Mouse (Mus musculus) liver, postnatal 0 days (tissue): ENCODE results near the gene Gorasp2. TPM values are rescaled to one million over a fixed set of nuclear protein-coding genes. Genes with fewer than 3 reads are reported as not detected.

Source experiments
- ATAC-seq: fragments of 200-750 bp; cut with Nextera tagmentation; 2 replicates; pipeline ENCODE4 v1.8.0; 2017; ENCODE audit warnings: mild to moderate bottlenecking, moderate library complexity
- DNase-seq: peaks from one replicate; pipeline ENCODE4 v3.0.0-alpha.2; 2016
- H3K27ac ChIP-seq: fragments of 300-500 bp; sonication (generic); 2 replicates; pipeline ENCODE4 v1.5.1; 2014; ENCODE audit warnings: antibody characterized with exemption, moderate library complexity, mild to moderate bottlenecking, low read depth
- H3K27me3 ChIP-seq: fragments of 300-500 bp; sonication (generic); 2 replicates; pipeline ENCODE4 v1.6.1; 2014; ENCODE audit warnings: low read length, control low read depth, mixed read lengths; ENCODE audit not compliant: insufficient read depth
- H3K36me3 ChIP-seq: fragments of 300-500 bp; sonication (generic); replicated peaks from 2 replicates; pipeline ENCODE4 v1.6.1; 2014; ENCODE audit warnings: mild to moderate bottlenecking, control low read depth, low read length, moderate library complexity, mixed read lengths; ENCODE audit not compliant: insufficient read depth
- H3K4me1 ChIP-seq: fragments of 300-500 bp; sonication (generic); 2 replicates; pipeline ENCODE4 v1.6.1; 2014; ENCODE audit warnings: antibody characterized with exemption, mild to moderate bottlenecking, control low read depth; ENCODE audit not compliant: insufficient read depth
- H3K4me2 ChIP-seq: fragments of 300-500 bp; sonication (generic); 2 replicates; pipeline ENCODE4 v1.6.1; 2014; ENCODE audit warnings: low read depth, mild to moderate bottlenecking, low read length, moderate library complexity, mixed read lengths
- H3K4me3 ChIP-seq: fragments of 300-500 bp; sonication (generic); 2 replicates; pipeline ENCODE4 v1.5.1; 2014; ENCODE audit warnings: low read depth, low read length
- H3K9ac ChIP-seq: fragments of 300-500 bp; sonication (generic); replicated peaks from 2 replicates; pipeline ENCODE4 v1.6.1; 2014; ENCODE audit warnings: mild to moderate bottlenecking, moderate library complexity
- H3K9me3 ChIP-seq: fragments of 300-500 bp; sonication (generic); 2 replicates; pipeline ENCODE4 v1.6.1; 2016; ENCODE audit warnings: mild to moderate bottlenecking, control low read depth, low read length, mixed read lengths
- CTCF ChIP-seq: sonication (generic); IDR thresholded peaks from 2 replicates; pipeline ENCODE4 v1.5.1; 2016; ENCODE audit warnings: antibody characterized with exemption, low read depth
- EP300 ChIP-seq: IDR thresholded peaks from 2 replicates; pipeline ENCODE4 v1.6.1; 2016; ENCODE audit warnings: antibody characterized with exemption, low read depth, mild to moderate bottlenecking
- WGBS: fragments of 180-500 bp; shearing (Covaris S2); extraction: QIAGEN DNeasy Blood & Tissue Kit; methylation state at CpG from one replicate; pipeline ENCODE4 v1.1.7; 2014; ENCODE audit not compliant: insufficient replicate concordance; 5-methylcytosine and 5-hydroxymethylcytosine counted together
- polyA plus RNA-seq: library from polyadenylated mRNA; unstranded; fragments of >200 nt; fragmentation: Nextera tagmentation; extraction: Ambion mirVana; gene quantifications from 2 replicates; pipeline ENCODE4 v1.2.1, GENCODE M21; 2015

Gorasp2 gene
- polyA plus RNA-seq, 1 experiment from 2014 or later, result 61.8 TPM

- Histone ChIP-seq H3K4me2 (no peak overlapping the region), H3K4me3 (no peak overlapping the region), H3K27me3 (no peaks in the 10 kb centered on the region), H3K36me3 (no peaks in the 10 kb centered on the region), H3K9ac (no peak overlapping the region), H3K4me1 (no peaks in the 10 kb centered on the region), H3K9me3 (no peaks in the 10 kb centered on the region), H3K27ac (no peak overlapping the region)
- WGBS, result 32% methylated on average over 4 of the region's 4 CpGs
- DNase-seq, result no peak
- ATAC-seq, result no peak
- no peak for TF ChIP-seq CTCF
- no peak for TF ChIP-seq EP300
Observed at GRCm38 (mm10) chr2:70622244-70622643, 39.1 kb upstream of the Gorasp2 start.

GRCm38 (mm10) chr2:70625761-70626160 lies 35.6 kb upstream of the Gorasp2 start:
- ATAC-seq (no peak), DNase-seq (no peak)
- Histone ChIP-seq H3K4me1 (no peaks in the 10 kb centered on the region), H3K36me3 (no peaks in the 10 kb centered on the region), H3K4me2 (no peak overlapping the region), H3K9ac (no peak overlapping the region), H3K4me3 (no peak overlapping the region), H3K9me3 (no peaks in the 10 kb centered on the region), H3K27ac (no peak overlapping the region), H3K27me3 (no peaks in the 10 kb centered on the region)
- WGBS, result 43% methylated on average over 7 of the region's 7 CpGs
- no peak for TF ChIP-seq EP300
- no peak for TF ChIP-seq CTCF

GRCm38 (mm10) chr2:70628397-70628796 lies 33.0 kb upstream of the Gorasp2 start:
- DNase-seq, result no peak
- 55% methylated on average over 12 of the region's 12 CpGs for WGBS
- no peak for ATAC-seq

GRCm38 (mm10) chr2:70629339-70629761 lies 32.0 kb upstream of the Gorasp2 start:
- no peak for DNase-seq
- Histone ChIP-seq H3K4me2 (no peak overlapping the region), H3K4me3 (no peak overlapping the region), H3K27me3 (no peaks in the 10 kb centered on the region), H3K9ac (no peak overlapping the region), H3K36me3 (no peaks in the 10 kb centered on the region), H3K9me3 (no peaks in the 10 kb centered on the region), H3K27ac (no peak overlapping the region), H3K4me1 (no peaks in the 10 kb centered on the region)
- peak; percentile 47; the same call in 1 of the 2 replicates for ATAC-seq
- no peak for TF ChIP-seq CTCF
- TF ChIP-seq EP300, result no peak
- WGBS, result 34% methylated on average over 10 of the region's 10 CpGs

More at GRCm38 (mm10) chr2:70628397-70628796, 33.0 kb upstream of the Gorasp2 start:
- H3K9me3 ChIP-seq, result no peaks in the 10 kb centered on the region
- TF ChIP-seq CTCF (no peak), EP300 (no peak)
- H3K27ac ChIP-seq, result no peak overlapping the region
- no peaks in the 10 kb centered on the region for H3K36me3 ChIP-seq
- H3K27me3 ChIP-seq, result no peaks in the 10 kb centered on the region
- no peak overlapping the region for H3K9ac ChIP-seq
- H3K4me2 ChIP-seq, result no peak overlapping the region
- no peak overlapping the region for H3K4me3 ChIP-seq
- H3K4me1 ChIP-seq, result no peaks in the 10 kb centered on the region

GRCm38 (mm10) chr2:70629921-70630320 lies 31.5 kb upstream of the Gorasp2 start:
- Histone ChIP-seq H3K9ac (no peak overlapping the region), H3K4me1 (no peaks in the 10 kb centered on the region), H3K27ac (no peak overlapping the region), H3K4me2 (no peak overlapping the region), H3K27me3 (no peaks in the 10 kb centered on the region), H3K36me3 (no peaks in the 10 kb centered on the region), H3K9me3 (no peaks in the 10 kb centered on the region), H3K4me3 (no peak overlapping the region)
- no peak for DNase-seq
- TF ChIP-seq EP300, result no peak
- TF ChIP-seq CTCF, result no peak
- WGBS, result 53% methylated on average over 3 of the region's 3 CpGs
- no peak for ATAC-seq

- Histone ChIP-seq H3K27ac (no peak overlapping the region), H3K36me3 (no peaks in the 10 kb centered on the region), H3K27me3 (no peaks in the 10 kb centered on the region), H3K4me1 (no peaks in the 10 kb centered on the region), H3K4me2 (no peak overlapping the region), H3K9ac (no peak overlapping the region), H3K9me3 (no peaks in the 10 kb centered on the region), H3K4me3 (no peak overlapping the region)
- WGBS, result 70% methylated on average over 1 of the region's 1 CpGs
- DNase-seq (no peak), ATAC-seq (no peak)
- TF ChIP-seq CTCF (no peak), EP300 (no peak)
Observed at GRCm38 (mm10) chr2:70631321-70631720, 30.1 kb upstream of the Gorasp2 start.

- H3K27me3 ChIP-seq, result no peaks in the 10 kb centered on the region
- no peaks in the 10 kb centered on the region for H3K9me3 ChIP-seq
- no peaks in the 10 kb centered on the region for H3K36me3 ChIP-seq
- H3K4me2 ChIP-seq, result no peak overlapping the region
- DNase-seq, result no peak
- H3K4me3 ChIP-seq, result no peak overlapping the region
- no peak overlapping the region for H3K27ac ChIP-seq
- no peak for ATAC-seq
- no peak for TF ChIP-seq CTCF
- no peak for TF ChIP-seq EP300
- no peaks in the 10 kb centered on the region for H3K4me1 ChIP-seq
- H3K9ac ChIP-seq, result no peak overlapping the region
- WGBS, result 46% methylated on average over 1 of the region's 1 CpGs
Observed at GRCm38 (mm10) chr2:70632412-70632811, 29.0 kb upstream of the Gorasp2 start.
